Mouse (Mus musculus): ENCODE data around the gene Sec24a. TPM values are rescaled to one million over a fixed set of nuclear protein-coding genes. Genes with fewer than 3 reads are reported as not detected.

Sec24a gene
- polyA plus RNA-seq, 1 experiment from 2014 or later, result 11.0 TPM

Other genes starting within 250 kb of the Sec24a start
- 13.4 and 14.1 TPM in 2 replicates for gene Phykpl, start 178.9 kb downstream of the Sec24a start, polyA plus RNA-seq (2015; fragmentation: Nextera tagmentation; extraction: Ambion mirVana)
- gene Hnrnpab, start 156.8 kb downstream of the Sec24a start, polyA plus RNA-seq (2015; fragmentation: Nextera tagmentation; extraction: Ambion mirVana), result 585 and 646 TPM in 2 replicates
- 123 and 141 TPM in 2 replicates for gene Nhp2, start 143.9 kb downstream of the Sec24a start, polyA plus RNA-seq (2015; fragmentation: Nextera tagmentation; extraction: Ambion mirVana)
- gene Rmnd5b, start 127.7 kb downstream of the Sec24a start, polyA plus RNA-seq (2015; fragmentation: Nextera tagmentation; extraction: Ambion mirVana), result 53.8 and 61.2 TPM in 2 replicates
- gene N4bp3, start 112.8 kb downstream of the Sec24a start, polyA plus RNA-seq (2015; fragmentation: Nextera tagmentation; extraction: Ambion mirVana), result 7.7 and 8.4 TPM in 2 replicates
- 0.44 and 0.54 TPM in 2 replicates for gene D930048N14Rik, start 112.7 kb downstream of the Sec24a start, polyA plus RNA-seq (2015; fragmentation: Nextera tagmentation; extraction: Ambion mirVana)
- 105 and 119 TPM in 2 replicates for gene 0610009B22Rik, start 74.8 kb downstream of the Sec24a start, polyA plus RNA-seq (2015; fragmentation: Nextera tagmentation; extraction: Ambion mirVana)
- gene Sar1b, start 53 bp upstream of the Sec24a start, polyA plus RNA-seq (2015; fragmentation: Nextera tagmentation; extraction: Ambion mirVana), result 140 and 146 TPM in 2 replicates
- gene Jade2, start 94.0 kb upstream of the Sec24a start, polyA plus RNA-seq (2015; fragmentation: Nextera tagmentation; extraction: Ambion mirVana), result 0.27 and 0.37 TPM in 2 replicates
- gene Cdkn2aipnl, start 204.0 kb upstream of the Sec24a start, polyA plus RNA-seq (2015; fragmentation: Nextera tagmentation; extraction: Ambion mirVana), result 114 and 121 TPM in 2 replicates
- 276 and 301 TPM in 2 replicates for gene Ube2b, start 237.1 kb upstream of the Sec24a start, polyA plus RNA-seq (2015; fragmentation: Nextera tagmentation; extraction: Ambion mirVana)
- gene Cdkl3, start 240.6 kb upstream of the Sec24a start, polyA plus RNA-seq (2015; fragmentation: Nextera tagmentation; extraction: Ambion mirVana), result 15.0 and 21.4 TPM in 2 replicates